Mouse (Mus musculus) thymus, postnatal 0 days (tissue): Measurements from ENCODE around the gene Usp20. TPM values are rescaled to one million over a fixed set of nuclear protein-coding genes. Genes with fewer than 3 reads are reported as not detected.
"Not testable (repeated sequence)": the region's sequence is repeated elsewhere in the genome, so short reads cannot be mapped to it uniquely, and the experiment has no call there.

ENCODE experiments used
- DNase-seq: peaks from one replicate; pipeline ENCODE4 v3.0.0-alpha.2; 2015; ENCODE audit warnings: low spot score
- polyA plus RNA-seq: library from polyadenylated mRNA; unstranded; fragments of >200 nt; fragmentation: Nextera tagmentation; extraction: Ambion mirVana; gene quantifications from 2 replicates; pipeline ENCODE4 v1.2.1, GENCODE M21; 2015

The Usp20 gene
- 9.0 and 13.2 TPM in 2 replicates for polyA plus RNA-seq

DNA sequence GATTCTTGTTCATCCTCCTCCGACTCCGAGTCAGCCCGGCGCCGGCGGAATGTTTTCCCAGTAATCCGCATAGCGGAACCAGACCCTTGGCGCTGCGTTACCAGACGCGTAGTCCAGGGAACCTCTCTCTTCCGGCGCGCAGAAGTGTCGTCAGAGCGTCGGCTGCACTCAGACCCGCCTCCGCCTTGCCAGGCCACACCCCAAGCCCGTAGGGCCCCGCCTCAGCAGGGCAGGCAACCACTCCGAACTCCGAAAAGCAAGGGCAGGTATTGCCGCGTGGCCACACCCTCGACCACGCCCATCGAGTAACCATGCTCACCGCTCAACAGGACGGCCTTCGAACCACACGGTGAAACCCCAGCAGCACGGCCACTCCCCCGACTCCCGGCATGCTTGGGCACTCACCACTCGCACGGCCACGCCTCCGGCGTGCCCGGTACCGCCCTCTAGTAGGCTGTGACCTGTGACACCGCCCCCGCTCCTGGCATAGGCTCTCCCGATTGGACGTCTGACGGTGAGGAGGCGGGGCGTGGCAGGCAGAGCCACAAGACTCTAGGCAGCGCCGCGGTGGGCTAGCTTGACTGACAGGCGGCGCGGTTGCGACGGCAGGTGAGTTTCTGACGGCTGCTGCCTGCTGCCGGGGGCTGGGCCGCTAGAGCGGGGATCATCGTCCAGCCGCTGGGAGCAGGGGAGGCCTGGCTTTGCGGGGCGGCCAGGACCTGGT, at the start of gene Usp20, which contains the start of gene BC005624:
Usp20 (plus strand) TSS at position 490 of the 724 bp plus-strand sequence.
BC005624 (minus strand) TSS at position 412 of the 724 bp plus-strand sequence.
- peak; percentile 100 for DNase-seq

DNA sequence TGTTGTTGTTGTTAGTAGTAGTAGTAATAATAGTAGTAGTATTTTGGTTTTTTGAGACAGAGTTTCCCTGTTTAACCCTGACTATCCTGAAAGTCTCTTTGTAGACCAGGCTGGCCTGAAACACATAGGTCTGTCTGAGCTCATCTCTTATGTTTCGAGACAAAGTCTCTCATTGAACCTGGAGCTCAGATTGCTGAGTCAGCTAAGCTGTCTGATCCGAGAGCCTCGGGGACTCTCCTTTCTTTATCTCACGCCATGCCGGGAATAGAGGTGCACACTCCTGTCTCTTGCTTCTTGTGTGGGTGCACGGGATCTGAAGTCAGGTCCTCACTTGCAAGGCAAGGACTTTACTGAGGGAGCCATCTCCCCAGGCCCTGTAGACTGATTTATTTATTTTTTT, 49.0 kb upstream of the Usp20 start:
- no peak for DNase-seq

DNA sequence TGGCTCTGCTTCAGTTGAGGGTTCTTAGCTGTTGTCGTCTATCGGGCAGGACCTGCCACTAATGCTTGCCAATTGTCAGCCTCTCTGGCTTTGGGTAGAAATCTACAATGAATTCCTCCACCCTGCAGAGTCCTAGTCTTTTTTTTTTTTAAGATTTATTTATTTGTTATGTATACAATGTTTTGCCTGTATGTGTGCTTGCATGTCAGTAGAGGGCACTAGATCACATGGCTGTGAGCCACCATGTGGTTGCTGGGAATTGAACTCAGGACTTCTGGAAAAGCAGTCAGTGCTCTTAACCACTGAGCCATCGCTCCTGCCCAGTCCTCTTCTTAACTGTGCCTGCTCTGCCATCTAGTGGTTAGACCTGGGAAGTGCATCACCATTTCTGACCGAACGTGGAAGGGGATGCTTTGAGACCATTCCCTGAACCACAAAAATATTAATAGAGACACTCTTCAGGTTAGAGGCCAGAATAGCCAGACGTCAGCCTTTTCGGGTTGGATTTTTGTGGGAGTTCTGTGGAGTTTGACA, 48.1 kb upstream of the Usp20 start:
- peak; percentile 71 for DNase-seq

DNA sequence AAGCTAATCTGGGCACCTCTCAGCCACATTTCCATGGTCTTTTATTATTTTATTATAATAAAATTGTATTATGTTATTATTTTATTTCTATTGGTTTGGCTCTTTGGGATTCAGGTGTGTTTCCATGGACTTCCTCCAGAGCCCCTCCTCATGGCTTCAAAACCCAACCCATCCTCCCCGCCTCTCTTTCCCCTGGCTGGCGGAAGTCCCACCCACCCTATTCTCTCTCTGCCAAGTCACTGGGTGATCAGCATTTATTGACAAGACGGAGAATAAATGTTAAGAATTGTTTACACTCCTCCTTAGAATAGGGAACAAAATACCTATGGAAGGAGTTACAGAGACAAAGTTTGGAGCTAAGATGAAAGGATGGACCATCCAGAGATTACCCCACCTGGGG, 45.3 kb upstream of the Usp20 start:
- DNase-seq, result no peak

DNA sequence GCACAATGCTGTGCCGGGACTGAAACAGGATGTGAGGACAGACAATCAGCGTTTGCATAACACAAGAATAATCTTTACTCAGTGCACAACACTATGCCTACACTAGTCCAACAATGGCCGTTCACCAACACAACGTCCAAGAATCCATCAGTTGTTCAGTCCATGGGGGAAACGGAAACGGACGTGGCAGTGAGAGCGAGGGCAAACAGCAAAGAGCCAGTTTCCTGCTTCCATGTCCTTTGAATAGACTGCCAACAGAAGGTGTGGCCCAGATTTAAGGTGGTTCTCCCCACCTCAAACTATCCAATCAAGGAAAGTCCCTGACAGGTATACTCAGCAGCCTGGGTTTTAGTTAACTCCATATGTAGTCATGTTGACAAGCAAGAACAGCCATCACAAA, 44.3 kb upstream of the Usp20 start:
- no peak for DNase-seq

DNA sequence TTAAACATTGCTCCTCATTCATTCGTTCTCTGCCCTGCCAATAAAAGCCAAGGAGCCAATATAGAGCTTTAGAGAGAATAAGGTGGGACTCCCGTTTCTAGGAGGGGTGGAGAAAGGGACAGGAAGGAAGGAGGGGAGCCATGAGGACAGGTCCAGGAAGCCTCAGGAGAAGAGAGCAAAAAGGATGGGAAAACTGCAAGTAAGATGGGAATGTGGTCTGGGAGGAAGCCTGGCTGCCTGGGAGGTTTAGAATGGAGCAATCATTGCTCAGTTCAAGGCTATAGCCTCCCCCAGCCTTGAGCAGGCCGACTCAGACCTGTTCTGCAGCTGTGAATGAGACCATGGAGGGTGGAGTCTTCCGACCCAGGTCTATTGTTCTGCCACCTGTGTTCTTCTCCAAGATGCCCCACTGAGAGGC, 43.5 kb upstream of the Usp20 start:
- no peak for DNase-seq

DNA sequence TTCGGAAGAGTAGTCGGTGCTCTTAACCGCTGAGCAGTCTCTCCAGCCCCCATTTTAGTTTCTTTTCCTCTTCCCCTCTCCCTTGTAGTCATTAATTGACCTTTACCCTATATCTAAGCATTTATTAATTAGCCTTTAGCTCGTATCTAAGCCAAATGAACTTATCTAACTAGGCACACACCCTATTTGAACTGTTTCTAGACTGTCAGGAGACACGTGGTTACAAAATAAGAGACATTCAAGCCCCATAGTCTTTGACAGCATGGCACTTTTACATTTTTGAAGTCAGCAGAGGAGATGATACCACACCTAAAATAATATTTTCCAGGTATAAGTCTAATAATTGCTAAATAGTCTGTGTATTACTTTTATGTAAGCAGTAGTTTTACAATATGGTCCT, 40.5 kb upstream of the Usp20 start:
- no peak for DNase-seq

DNA sequence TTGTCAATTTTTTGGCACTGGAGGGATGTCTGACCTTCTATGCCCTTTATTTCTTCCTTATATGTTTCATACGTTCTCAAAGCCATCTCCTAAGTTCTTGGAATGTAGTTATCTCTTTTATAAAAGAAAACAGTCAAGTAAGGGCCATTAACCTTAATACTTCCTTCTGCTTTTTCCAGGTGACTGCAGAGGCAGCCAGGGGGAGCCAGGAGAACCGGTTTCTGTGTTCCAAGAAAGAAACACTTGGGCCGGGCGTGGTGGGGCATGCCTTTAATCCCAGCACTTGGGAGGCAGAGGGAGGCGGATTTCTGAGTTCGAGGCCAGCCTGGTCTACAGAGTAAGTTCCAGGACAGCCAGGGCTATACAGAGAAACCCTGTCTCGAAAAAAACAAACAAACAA, 40.0 kb upstream of the Usp20 start:
- not testable (repeated sequence) for DNase-seq

DNA sequence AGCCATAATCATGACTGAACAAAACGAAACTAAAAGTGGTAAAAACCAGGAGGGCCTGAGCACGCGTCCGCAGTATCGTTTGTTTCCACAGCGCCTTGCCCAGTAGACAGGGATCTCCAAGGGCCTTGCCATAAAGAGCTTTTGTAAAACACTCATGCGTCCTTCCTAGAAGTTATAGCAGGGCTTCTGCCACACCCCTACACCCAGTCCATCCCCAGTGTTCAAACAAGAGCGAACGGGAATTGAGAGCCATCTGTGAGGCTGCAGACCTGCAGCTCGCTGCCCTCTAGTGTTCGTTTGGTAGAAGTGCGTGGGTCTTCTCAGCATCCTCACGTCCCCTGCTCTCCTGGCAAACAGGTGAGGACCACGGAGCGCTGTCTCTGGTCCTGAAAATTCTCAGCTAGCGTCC, 39.5 kb upstream of the Usp20 start:
- DNase-seq, result peak; percentile 87

DNA sequence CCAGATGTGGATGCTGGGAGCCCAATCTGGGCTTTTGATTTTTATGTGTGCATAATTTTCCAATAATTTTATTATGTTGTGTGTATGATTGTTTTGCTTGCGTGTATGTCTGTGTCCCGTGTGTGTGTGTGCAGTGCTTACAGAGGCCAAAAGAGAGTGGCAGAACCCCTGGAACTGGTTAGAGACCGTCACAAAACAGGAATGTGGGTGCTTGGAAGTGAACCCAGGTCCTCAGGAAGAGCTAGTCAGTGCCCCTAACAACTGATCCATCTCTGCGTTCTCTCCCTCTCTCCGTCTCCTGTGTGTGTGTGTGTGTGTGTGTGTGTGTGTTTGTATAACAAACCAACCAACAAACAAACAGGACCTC, 29.6 kb upstream of the Usp20 start:
- no peak for DNase-seq

DNA sequence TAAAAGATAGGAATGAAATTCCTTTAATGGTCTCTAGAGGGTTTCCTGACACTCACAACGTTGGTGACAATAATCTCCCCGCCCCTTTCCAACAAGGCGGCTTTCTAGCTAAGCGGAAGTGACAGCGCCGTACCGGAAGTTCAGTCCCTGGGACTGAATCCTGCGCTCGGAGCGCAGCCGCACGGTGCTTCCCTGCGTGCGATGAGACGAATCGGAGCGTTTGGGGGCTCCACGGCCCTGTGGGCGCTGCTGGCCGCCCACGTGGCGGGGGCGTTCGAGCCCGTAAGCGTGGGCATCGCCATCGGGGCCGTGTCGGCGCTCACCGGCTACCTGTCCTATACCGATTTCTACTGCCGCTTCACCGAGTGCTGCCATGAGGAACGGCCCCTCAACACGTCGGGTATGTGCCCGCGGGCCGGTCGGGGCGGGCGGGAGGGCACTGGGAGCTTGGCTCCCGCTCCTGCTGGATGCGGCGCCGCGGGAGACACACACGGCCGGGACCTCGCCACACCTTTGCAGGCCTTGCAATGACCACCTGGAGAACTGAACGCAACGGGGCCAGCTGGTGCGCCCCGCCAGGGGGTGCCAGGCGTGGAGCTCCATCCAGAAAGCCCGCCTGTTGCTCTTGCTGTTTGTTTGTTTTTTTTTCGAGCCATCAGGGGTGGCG, 29.1 kb upstream of the Usp20 start, which contains the start of gene Tor1b:
Tor1b (plus strand) TSS at position 136 of the 667 bp plus-strand sequence.
- DNase-seq, result peak; percentile 91

DNA sequence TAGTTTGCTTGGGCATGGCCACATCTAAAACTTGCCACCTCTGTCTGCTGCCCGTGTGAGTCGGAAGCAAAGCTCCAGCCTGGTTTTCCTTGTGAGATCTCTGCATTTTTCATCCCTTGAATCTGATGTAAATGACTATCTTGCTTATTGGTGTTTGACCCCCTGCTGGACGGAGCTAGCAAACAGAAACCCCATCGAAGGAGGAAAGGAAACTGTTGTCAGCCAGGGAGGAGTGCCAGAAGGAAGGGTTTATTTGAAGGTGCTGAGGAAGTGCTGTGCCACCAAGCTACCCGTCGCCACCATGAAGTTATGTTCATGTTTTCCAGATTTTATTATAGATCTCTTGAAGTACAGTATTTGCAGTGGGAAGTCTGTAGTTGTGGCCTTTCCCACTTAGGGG, 27.3 kb upstream of the Usp20 start:
- DNase-seq, result no peak

DNA sequence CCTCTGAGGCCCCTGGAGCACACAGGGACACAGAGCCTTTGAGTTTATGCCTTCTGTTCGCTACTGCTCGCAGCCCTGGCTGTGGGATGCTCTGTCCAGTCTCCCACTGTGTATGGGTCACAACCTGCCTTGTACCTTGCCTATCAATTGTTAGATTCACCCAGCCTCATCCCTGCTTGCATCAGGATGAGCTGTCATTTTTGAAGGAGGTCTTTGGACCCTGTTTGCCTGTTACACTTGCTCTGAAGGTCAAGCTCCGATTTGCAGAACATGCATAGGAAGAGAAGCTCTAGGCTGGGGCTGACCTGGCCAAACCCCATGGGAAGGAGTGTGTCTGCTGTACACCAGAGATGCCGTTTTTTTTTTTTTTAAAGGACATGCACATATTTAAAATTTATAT, 24.6 kb upstream of the Usp20 start:
- no peak for DNase-seq

DNA sequence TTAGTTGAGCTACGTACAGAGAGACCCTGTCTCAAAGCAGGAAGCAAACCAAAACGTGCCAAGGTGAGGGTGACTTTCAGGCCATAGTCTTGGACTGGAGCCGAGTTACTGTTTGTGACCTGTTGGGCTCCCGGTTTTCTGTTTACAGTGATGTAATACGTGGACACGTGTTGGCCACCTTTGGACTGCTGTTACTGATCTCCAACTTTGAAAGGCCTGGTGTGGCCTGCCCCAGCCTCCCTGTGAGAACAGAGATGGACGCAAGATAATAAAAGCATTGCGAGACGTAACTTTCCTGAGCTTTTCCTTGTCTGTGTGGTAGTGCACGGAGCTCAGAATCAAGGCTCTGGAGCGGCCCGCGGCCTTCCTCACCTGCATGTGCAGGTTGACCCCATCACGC, 23.4 kb upstream of the Usp20 start:
- no peak for DNase-seq

DNA sequence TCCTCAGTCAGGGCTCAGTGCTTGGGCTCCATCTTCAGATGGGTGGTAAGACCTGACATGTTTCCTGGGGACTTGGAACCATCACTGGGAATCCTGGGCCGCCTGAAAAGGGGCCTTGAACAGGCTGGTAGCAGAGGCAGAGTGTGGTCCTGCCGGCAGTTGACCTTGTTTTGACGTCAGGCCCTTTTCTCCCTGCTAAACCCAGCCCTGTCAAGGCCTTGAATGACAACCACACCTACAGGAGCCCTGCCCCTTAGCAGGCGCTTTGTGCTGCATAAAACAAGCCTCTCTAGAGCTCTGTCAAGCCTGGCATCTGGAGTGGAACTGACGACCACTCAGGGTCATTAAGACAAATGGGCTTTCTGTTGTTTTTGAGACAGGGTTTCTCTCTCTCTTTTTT, 22.2 kb upstream of the Usp20 start:
- no peak for DNase-seq

DNA sequence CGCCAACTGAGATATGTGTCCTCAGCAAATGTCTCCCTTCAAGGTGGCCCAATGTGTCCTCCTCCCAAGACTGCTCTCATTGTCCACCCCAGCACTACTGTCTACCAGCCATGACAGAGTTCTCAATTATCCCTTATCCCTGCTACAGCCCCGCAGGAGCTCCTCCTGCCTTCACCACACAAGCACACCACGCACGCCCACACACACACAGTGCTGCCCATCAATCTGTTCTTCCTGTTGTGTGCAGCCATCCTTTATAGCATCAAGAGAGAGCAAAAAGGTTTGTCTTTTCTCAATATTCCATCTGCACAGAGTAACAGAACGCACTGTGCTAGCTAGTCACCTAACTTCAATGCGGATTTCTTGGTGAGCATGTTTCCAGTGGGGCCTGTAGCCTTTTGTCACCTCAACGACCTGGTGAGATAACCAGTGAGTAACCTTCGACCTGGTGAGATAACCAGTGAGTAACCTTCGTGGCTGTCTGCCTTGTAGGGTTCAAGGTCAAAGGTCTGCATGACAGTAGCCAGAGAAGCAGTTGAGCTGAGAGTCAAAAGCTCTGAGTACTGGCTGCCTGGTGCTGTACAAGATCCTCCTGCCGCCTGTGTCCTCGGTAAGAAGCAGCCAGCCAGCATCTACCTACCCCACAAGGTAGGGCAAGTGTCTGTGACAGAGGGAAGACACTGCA, 19.4 kb upstream of the Usp20 start:
- no peak for DNase-seq

DNA sequence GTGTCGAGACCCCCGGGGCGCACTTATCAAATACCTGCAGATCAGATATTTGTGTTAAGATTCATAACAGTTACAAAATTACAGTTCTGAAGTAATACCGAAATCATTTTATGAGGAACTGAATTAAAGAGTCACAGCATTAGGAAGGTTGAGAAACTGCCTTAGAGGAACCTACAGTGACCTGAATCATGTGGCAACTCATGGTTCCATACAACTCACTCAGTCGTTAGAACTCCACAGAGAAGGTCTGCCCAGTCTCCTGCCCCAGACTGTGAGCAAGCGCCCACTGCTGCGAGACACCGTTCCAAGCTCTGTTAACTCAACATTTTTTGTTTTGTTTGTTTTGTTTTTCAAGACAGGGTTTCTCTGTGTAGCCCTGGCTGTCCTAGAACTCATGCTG, 16.5 kb upstream of the Usp20 start:
- DNase-seq, result no peak

DNA sequence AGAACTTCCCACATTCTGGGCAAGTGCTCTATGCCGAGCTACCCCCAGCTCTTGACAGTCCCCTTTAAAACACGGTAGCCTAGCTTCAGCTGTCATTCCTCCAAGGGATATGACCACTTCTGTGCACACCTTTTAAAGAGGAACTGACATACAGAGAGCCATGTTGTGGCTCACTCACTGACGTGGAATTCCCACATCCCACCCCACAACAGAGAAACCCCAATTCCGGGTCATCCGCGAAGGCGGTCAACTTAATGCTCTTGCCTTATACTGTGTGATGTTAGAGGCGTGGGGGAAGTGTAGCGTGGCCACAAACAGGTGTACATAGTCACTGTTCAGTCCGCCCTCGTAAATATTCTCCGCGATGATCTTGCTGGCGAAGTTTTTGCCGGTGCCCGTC, 15.3 kb upstream of the Usp20 start:
- DNase-seq, result peak; percentile 30

DNA sequence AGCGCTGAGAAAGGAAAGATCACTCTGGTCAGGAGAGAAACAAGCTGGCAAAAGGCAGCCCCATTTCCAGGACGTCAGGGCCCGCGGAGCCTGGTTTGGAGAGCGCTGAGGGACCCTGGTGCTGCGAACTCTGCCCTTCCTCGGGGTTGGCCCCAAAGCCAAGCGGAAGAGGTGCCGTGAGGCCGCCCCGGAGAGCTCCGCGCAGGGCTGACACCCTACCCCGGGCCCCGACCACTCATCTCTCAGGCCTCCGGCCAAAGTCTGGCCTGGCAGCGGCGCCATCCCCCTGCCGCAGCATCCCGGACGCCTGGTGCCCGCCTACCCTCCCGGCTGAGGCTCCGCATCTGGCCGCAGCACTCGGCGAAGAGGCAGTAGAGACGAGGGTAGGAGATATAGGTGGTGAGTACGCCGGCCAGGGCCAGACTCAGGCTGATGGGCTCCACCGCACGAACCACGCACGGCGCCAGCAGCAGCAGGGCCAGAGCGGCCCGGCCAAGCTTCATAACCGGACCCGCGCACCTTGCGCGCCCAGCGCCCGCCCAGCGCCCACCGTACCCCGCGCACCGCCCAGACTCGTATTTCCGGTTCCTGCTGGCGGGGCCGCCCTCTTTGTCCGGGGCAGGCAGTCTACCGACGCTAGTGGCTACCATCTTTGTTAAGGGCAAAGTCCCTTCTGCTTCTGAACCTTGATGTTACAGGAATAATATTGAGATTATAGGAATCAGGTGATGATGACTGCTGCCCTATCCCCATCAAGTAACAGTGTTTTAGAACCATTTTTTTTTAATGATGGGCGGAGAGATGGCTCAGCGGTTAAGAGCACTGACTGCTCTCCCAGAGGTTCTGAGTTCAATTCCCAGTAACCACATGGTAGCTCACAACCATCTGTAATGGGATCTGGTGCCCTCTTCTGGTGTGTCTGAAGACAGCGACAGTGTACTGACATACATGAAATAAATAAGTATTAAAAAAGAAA, 14.4 kb upstream of the Usp20 start, which contains the start of gene Tor1a:
Tor1a (minus strand) TSS at position 582 of the 976 bp plus-strand sequence.
- peak; percentile 86 for DNase-seq

DNA sequence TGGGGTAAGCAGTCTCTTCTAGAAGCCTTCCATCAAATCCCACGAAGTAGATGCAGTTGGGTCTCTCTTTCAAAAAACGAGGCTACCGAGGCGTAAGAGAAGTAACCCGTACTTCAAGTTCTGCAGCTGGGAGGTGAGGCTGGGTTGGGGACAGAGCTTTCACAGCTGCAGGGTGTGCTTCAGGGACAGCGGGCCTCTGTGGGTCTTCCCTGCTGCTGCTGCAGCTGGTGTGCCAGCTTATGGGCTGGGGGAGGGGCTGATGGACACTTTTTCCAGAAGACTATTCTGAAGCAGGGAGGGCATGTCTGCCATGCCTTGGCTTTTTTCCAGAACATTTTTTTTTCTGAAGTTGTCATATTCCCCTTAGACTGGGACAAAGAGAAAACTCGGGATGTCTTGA, 945 bp downstream of the Usp20 start:
- DNase-seq, result peak; percentile 42
